Mouse (Mus musculus) embryonic facial prominence, embryonic 12.5 days (tissue): ENCODE results near the gene Mrpl23. TPM values are rescaled to one million over a fixed set of nuclear protein-coding genes. Genes with fewer than 3 reads are reported as not detected.

Source experiments
- ATAC-seq: fragments of 200-750 bp; cut with Nextera tagmentation; 2 replicates; pipeline ENCODE4 v1.8.0; 2017; ENCODE audit not compliant: insufficient number of reproducible peaks, insufficient read depth, low FRiP score, low TSS enrichment
- H3K27ac ChIP-seq: fragments of 300-500 bp; sonication (generic); 2 replicates; pipeline ENCODE4 v1.5.1; 2016; ENCODE audit warnings: mild to moderate bottlenecking
- H3K27me3 ChIP-seq: fragments of 300-500 bp; sonication (generic); 2 replicates; pipeline ENCODE4 v1.6.1; 2016; ENCODE audit warnings: mild to moderate bottlenecking, moderate library complexity
- H3K36me3 ChIP-seq: fragments of 300-500 bp; sonication (generic); 2 replicates; pipeline ENCODE4 v1.6.1; 2016; ENCODE audit warnings: mild to moderate bottlenecking
- H3K4me1 ChIP-seq: fragments of 300-500 bp; sonication (generic); 2 replicates; pipeline ENCODE4 v1.6.1; 2016
- H3K4me2 ChIP-seq: fragments of 300-500 bp; sonication (generic); replicated peaks from 2 replicates; pipeline ENCODE4 v1.6.1; 2016; ENCODE audit warnings: mild to moderate bottlenecking, moderate library complexity
- H3K4me3 ChIP-seq: fragments of 300-500 bp; sonication (generic); 2 replicates; pipeline ENCODE4 v1.5.1; 2016; ENCODE audit warnings: mild to moderate bottlenecking
- H3K9ac ChIP-seq: fragments of 300-500 bp; sonication (generic); 2 replicates; pipeline ENCODE4 v1.6.1; 2016; ENCODE audit warnings: mild to moderate bottlenecking, moderate library complexity
- H3K9me3 ChIP-seq: fragments of 300-500 bp; sonication (generic); 2 replicates; pipeline ENCODE4 v1.6.1; 2016; ENCODE audit warnings: mild to moderate bottlenecking, moderate library complexity
- WGBS: fragments of 180-500 bp; shearing (Covaris S2); methylation state at CpG from one replicate; pipeline ENCODE4 v1.1.7; 2016; 5-methylcytosine and 5-hydroxymethylcytosine counted together
- polyA plus RNA-seq: library from polyadenylated mRNA; unstranded; fragments of >200 nt; fragmentation: Nextera tagmentation; extraction: Ambion mirVana; gene quantifications from 2 replicates; pipeline ENCODE4 v1.2.1, GENCODE M21; 2016

The Mrpl23 gene
- polyA plus RNA-seq, 1 experiment from 2014 or later = 19.8 TPM

- no peak for ATAC-seq
- 91% methylated on average over 1 of the region's 1 CpGs for WGBS
Observed at GRCm38 (mm10) chr7:142500032-142500431, 32.5 kb upstream of the Mrpl23 start.

GRCm38 (mm10) chr7:142503206-142503605 lies 29.3 kb upstream of the Mrpl23 start:
- H3K36me3 ChIP-seq = no peaks in the 10 kb centered on the region
- no peaks in the 10 kb centered on the region for H3K9me3 ChIP-seq
- H3K27me3 ChIP-seq = no peaks in the 10 kb centered on the region
- H3K4me1 ChIP-seq = peaks cover 30% of the 10 kb centered on the region
- no peak overlapping the region for H3K4me2 ChIP-seq
- H3K27ac ChIP-seq = no peak overlapping the region
- H3K4me3 ChIP-seq = no peak overlapping the region
- 79% methylated on average over 4 of the region's 4 CpGs for WGBS
- ATAC-seq = no peak
- H3K9ac ChIP-seq = no peak overlapping the region

More at GRCm38 (mm10) chr7:142500032-142500431, 32.5 kb upstream of the Mrpl23 start:
- H3K9me3 ChIP-seq = no peaks in the 10 kb centered on the region
- no peaks in the 10 kb centered on the region for H3K4me1 ChIP-seq
- H3K36me3 ChIP-seq = no peaks in the 10 kb centered on the region
- no peak overlapping the region for H3K9ac ChIP-seq
- no peak overlapping the region for H3K4me2 ChIP-seq
- no peak overlapping the region for H3K4me3 ChIP-seq
- no peaks in the 10 kb centered on the region for H3K27me3 ChIP-seq
- H3K27ac ChIP-seq = no peak overlapping the region

GRCm38 (mm10) chr7:142505942-142506341 lies 26.5 kb upstream of the Mrpl23 start:
- peak overlapping the region; percentile 12; the same call in 1 of the 2 replicates for H3K9ac ChIP-seq
- H3K4me2 ChIP-seq = no peak overlapping the region
- H3K4me1 ChIP-seq = peaks cover 45% of the 10 kb centered on the region
- peak overlapping the region; percentile 73 for H3K27ac ChIP-seq
- no peaks in the 10 kb centered on the region for H3K9me3 ChIP-seq
- peak; percentile 45 for ATAC-seq
- no peaks in the 10 kb centered on the region for H3K36me3 ChIP-seq
- WGBS = 18% methylated on average over 2 of the region's 2 CpGs
- H3K27me3 ChIP-seq = no peaks in the 10 kb centered on the region
- H3K4me3 ChIP-seq = no peak overlapping the region

- Histone ChIP-seq H3K4me2 (no peak overlapping the region), H3K9me3 (no peaks in the 10 kb centered on the region), H3K9ac (peak overlapping the region; percentile 12; the same call in 1 of the 2 replicates), H3K4me1 (peaks cover 47% of the 10 kb centered on the region), H3K27ac (peak overlapping the region; percentile 73), H3K36me3 (no peaks in the 10 kb centered on the region), H3K4me3 (no peak overlapping the region), H3K27me3 (no peaks in the 10 kb centered on the region)
- WGBS = 37% methylated on average over 4 of the region's 4 CpGs
- 0 out of 2 replicates have a peak, but pooled peaks have one; percentile 5 for ATAC-seq
Observed at GRCm38 (mm10) chr7:142506501-142506900, 26.0 kb upstream of the Mrpl23 start.

- H3K4me2 ChIP-seq = no peak overlapping the region
- WGBS = 91% methylated on average over 9 of the region's 9 CpGs
- peaks cover 47% of the 10 kb centered on the region for H3K4me1 ChIP-seq
- H3K9ac ChIP-seq = no peak overlapping the region
- no peaks in the 10 kb centered on the region for H3K36me3 ChIP-seq
- no peaks in the 10 kb centered on the region for H3K27me3 ChIP-seq
- no peak overlapping the region for H3K27ac ChIP-seq
- no peak for ATAC-seq
- no peaks in the 10 kb centered on the region for H3K9me3 ChIP-seq
- no peak overlapping the region for H3K4me3 ChIP-seq
Observed at GRCm38 (mm10) chr7:142507453-142507852, 25.0 kb upstream of the Mrpl23 start.

- Histone ChIP-seq H3K9me3 (no peaks in the 10 kb centered on the region), H3K27ac (peak overlapping the region; percentile 99), H3K36me3 (no peaks in the 10 kb centered on the region), H3K9ac (no peak overlapping the region), H3K27me3 (no peaks in the 10 kb centered on the region), H3K4me3 (no peak overlapping the region), H3K4me1 (peaks cover 47% of the 10 kb centered on the region), H3K4me2 (no peak overlapping the region)
- WGBS = 30% methylated on average over 14 of the region's 14 CpGs
- ATAC-seq = no peak
Observed at GRCm38 (mm10) chr7:142509518-142509917, 23.0 kb upstream of the Mrpl23 start.

- no peak overlapping the region for H3K4me3 ChIP-seq
- H3K9me3 ChIP-seq = no peaks in the 10 kb centered on the region
- H3K9ac ChIP-seq = 0 out of 2 replicates have a peak overlapping the region, but pooled peaks have one; percentile 24
- peak overlapping the region; percentile 99 for H3K27ac ChIP-seq
- no peak for ATAC-seq
- H3K36me3 ChIP-seq = no peaks in the 10 kb centered on the region
- no peaks in the 10 kb centered on the region for H3K27me3 ChIP-seq
- WGBS = 11% methylated on average over 12 of the region's 12 CpGs
- peaks cover 50% of the 10 kb centered on the region for H3K4me1 ChIP-seq
- no peak overlapping the region for H3K4me2 ChIP-seq
Observed at GRCm38 (mm10) chr7:142510021-142510777, 22.3 kb upstream of the Mrpl23 start.

GRCm38 (mm10) chr7:142514048-142514447 lies 18.4 kb upstream of the Mrpl23 start:
- H3K4me1 ChIP-seq = peaks cover 42% of the 10 kb centered on the region
- no peak overlapping the region for H3K27ac ChIP-seq
- ATAC-seq = no peak
- H3K9ac ChIP-seq = no peak overlapping the region
- H3K4me3 ChIP-seq = no peak overlapping the region
- 79% methylated on average over 4 of the region's 4 CpGs for WGBS
- H3K27me3 ChIP-seq = no peaks in the 10 kb centered on the region
- H3K9me3 ChIP-seq = no peaks in the 10 kb centered on the region
- H3K4me2 ChIP-seq = no peak overlapping the region
- no peaks in the 10 kb centered on the region for H3K36me3 ChIP-seq

GRCm38 (mm10) chr7:142516221-142516978 lies 16.1 kb upstream of the Mrpl23 start:
- Histone ChIP-seq H3K4me1 (peaks cover 34% of the 10 kb centered on the region), H3K4me2 (peak overlapping the region; percentile 6; the same call in 1 of the 2 replicates), H3K27ac (peak overlapping the region; percentile 92), H3K27me3 (no peaks in the 10 kb centered on the region), H3K9ac (peak overlapping the region; percentile 2; the same call in 1 of the 2 replicates), H3K9me3 (no peaks in the 10 kb centered on the region), H3K36me3 (no peaks in the 10 kb centered on the region), H3K4me3 (no peak overlapping the region)
- 32% methylated on average over 21 of the region's 21 CpGs for WGBS
- peak; percentile 78 for ATAC-seq

GRCm38 (mm10) chr7:142517531-142517930 lies 15.0 kb upstream of the Mrpl23 start:
- Histone ChIP-seq H3K4me3 (no peak overlapping the region), H3K4me2 (no peak overlapping the region), H3K36me3 (no peaks in the 10 kb centered on the region), H3K27ac (peak overlapping the region; percentile 92; the same call in 1 of the 2 replicates), H3K4me1 (peaks cover 34% of the 10 kb centered on the region), H3K9ac (no peak overlapping the region), H3K9me3 (no peaks in the 10 kb centered on the region), H3K27me3 (no peaks in the 10 kb centered on the region)
- no peak for ATAC-seq
- WGBS = 83% methylated on average over 3 of the region's 3 CpGs

- H3K27ac ChIP-seq = peak overlapping the region; percentile 50; the same call in 1 of the 2 replicates
Observed at GRCm38 (mm10) chr7:142520331-142520730, 12.2 kb upstream of the Mrpl23 start.

More at GRCm38 (mm10) chr7:142520331-142520730, 12.2 kb upstream of the Mrpl23 start:
- no peaks in the 10 kb centered on the region for H3K36me3 ChIP-seq
- H3K9me3 ChIP-seq = no peaks in the 10 kb centered on the region
- no peaks in the 10 kb centered on the region for H3K27me3 ChIP-seq
- no peak overlapping the region for H3K4me3 ChIP-seq
- WGBS = 79% methylated on average over 4 of the region's 4 CpGs
- no peak overlapping the region for H3K4me2 ChIP-seq
- no peak overlapping the region for H3K9ac ChIP-seq
- peaks cover 49% of the 10 kb centered on the region for H3K4me1 ChIP-seq
- ATAC-seq = no peak
